Mouse (Mus musculus): ENCODE results near the gene Rims4.

DNA sequence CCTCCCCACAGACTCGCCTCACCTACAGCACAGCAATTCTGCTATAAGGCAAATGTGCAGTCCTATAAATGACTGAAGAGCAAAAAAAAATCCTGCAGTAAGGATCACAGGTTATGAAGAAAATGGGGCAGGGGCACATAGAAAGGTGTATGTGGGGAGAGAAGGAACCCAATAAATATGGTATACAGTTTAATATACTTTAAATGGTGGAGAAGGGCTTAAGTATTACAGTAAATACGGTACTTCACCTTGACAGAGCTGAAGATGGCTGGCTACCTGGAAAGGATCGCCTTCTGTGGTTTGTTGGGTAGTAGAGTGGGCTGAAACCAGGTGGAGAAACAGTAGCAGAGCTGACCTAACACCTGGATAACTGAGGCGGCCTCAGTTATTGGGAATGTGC is 47.2 kb downstream of the Rims4 start:
- TF ChIP-seq POLR2A (IDR thresholded peaks at IDR 0.05; ENCODE audit: extremely low read depth, insufficient read depth, low read length) (no peak), CTCF (IDR thresholded peaks at IDR 0.05; ENCODE audit: extremely low read depth, insufficient read depth, low read length) (no peak)
